Mouse (Mus musculus): ENCODE measurements around the gene Olfr90.
"Not testable (repeated sequence)": the region's sequence is repeated elsewhere in the genome, so short reads cannot be mapped to it uniquely, and the experiment has no call there.

Gene Olfr90

GRCm38 (mm10) chr17:37088399-37088798 is at the start of gene Olfr90:
Gene Olfr90 (minus strand): TSS chr17:37088499.
- DNase-seq, result no peak

GRCm38 (mm10) chr17:37131366-37131765 is 43.1 kb upstream of the Olfr90 start:
- not testable (repeated sequence) for DNase-seq

- no peak for DNase-seq
These were observed 31.7 kb upstream of the Olfr90 start, which contains the start of gene Olfr92 for GRCm38 (mm10) chr17:37119988-37120387. Gene Olfr92 (minus strand): TSS chr17:37120088.

- DNase-seq, result no peak
These were observed 9.9 kb upstream of the Olfr90 start, which contains the start of gene Olfr91 for GRCm38 (mm10) chr17:37098178-37098577. Gene Olfr91 (minus strand): TSS chr17:37098278.

- DNase-seq, result no peak
These were observed 5.0 kb upstream of the Olfr90 start for GRCm38 (mm10) chr17:37093289-37093688.

- no peak for DNase-seq
These were observed 3.9 kb upstream of the Olfr90 start for GRCm38 (mm10) chr17:37092198-37092597.

GRCm38 (mm10) chr17:37085545-37085944 is 2.8 kb downstream of the Olfr90 start:
- DNase-seq, result no peak

- no peak for DNase-seq
These were observed 3.7 kb downstream of the Olfr90 start for GRCm38 (mm10) chr17:37084632-37085031.

- peak; percentile 62 for DNase-seq
These were observed 5.0 kb downstream of the Olfr90 start for GRCm38 (mm10) chr17:37083327-37083726.

- DNase-seq, result no peak
These were observed 6.6 kb downstream of the Olfr90 start for GRCm38 (mm10) chr17:37081659-37082058.

GRCm38 (mm10) chr17:37080119-37080518 is 8.2 kb downstream of the Olfr90 start:
- DNase-seq, result no peak

- DNase-seq, result no peak
These were observed 9.3 kb downstream of the Olfr90 start for GRCm38 (mm10) chr17:37078990-37079389.

- no peak for DNase-seq
These were observed 10.1 kb downstream of the Olfr90 start for GRCm38 (mm10) chr17:37078193-37078592.

- no peak for DNase-seq
These were observed 12.5 kb downstream of the Olfr90 start for GRCm38 (mm10) chr17:37075766-37076165.

GRCm38 (mm10) chr17:37075181-37075580 is 13.1 kb downstream of the Olfr90 start:
- DNase-seq, result no peak

- no peak for DNase-seq
These were observed 15.5 kb downstream of the Olfr90 start for GRCm38 (mm10) chr17:37072730-37073276.

GRCm38 (mm10) chr17:37072080-37072729 is 16.1 kb downstream of the Olfr90 start:
- no peak for DNase-seq

- DNase-seq, result no peak
These were observed 18.2 kb downstream of the Olfr90 start for GRCm38 (mm10) chr17:37070121-37070520.

- no peak for DNase-seq
These were observed 20.4 kb downstream of the Olfr90 start for GRCm38 (mm10) chr17:37067861-37068260.

- no peak for DNase-seq
These were observed 22.3 kb downstream of the Olfr90 start for GRCm38 (mm10) chr17:37065993-37066392.

GRCm38 (mm10) chr17:37063686-37064495 is 24.4 kb downstream of the Olfr90 start:
- no peak for DNase-seq

- no peak for DNase-seq
These were observed 25.2 kb downstream of the Olfr90 start for GRCm38 (mm10) chr17:37063063-37063462.

- no peak for DNase-seq
These were observed 26.1 kb downstream of the Olfr90 start for GRCm38 (mm10) chr17:37062101-37062641.

GRCm38 (mm10) chr17:37061435-37061834 is 26.9 kb downstream of the Olfr90 start:
- DNase-seq, result no peak
